Mouse (Mus musculus) left cerebral cortex, postnatal 4 days (tissue): ENCODE measurements around the gene M6pr. TPM values are rescaled to one million over a fixed set of nuclear protein-coding genes. Genes with fewer than 3 reads are reported as not detected.

ENCODE experiments used
- DNase-seq: peaks from one replicate; pipeline ENCODE4 v3.0.0-alpha.2; 2022
- intact Hi-C: fragments of 180-260 bp; cut with DNase I; formaldehyde crosslinking; loops from one replicate; pipeline ENCODE4 v1.15.1; 2025
- total RNA-seq, 2 experiments: library from RNA; stranded (reverse); gene quantifications; 2 replicates each; pipeline ENCODE4 v1.2.3; 2021

Gene M6pr
- total RNA-seq, 2 experiments from 2014 or later, result 35.2 to 38.2 TPM

DNA sequence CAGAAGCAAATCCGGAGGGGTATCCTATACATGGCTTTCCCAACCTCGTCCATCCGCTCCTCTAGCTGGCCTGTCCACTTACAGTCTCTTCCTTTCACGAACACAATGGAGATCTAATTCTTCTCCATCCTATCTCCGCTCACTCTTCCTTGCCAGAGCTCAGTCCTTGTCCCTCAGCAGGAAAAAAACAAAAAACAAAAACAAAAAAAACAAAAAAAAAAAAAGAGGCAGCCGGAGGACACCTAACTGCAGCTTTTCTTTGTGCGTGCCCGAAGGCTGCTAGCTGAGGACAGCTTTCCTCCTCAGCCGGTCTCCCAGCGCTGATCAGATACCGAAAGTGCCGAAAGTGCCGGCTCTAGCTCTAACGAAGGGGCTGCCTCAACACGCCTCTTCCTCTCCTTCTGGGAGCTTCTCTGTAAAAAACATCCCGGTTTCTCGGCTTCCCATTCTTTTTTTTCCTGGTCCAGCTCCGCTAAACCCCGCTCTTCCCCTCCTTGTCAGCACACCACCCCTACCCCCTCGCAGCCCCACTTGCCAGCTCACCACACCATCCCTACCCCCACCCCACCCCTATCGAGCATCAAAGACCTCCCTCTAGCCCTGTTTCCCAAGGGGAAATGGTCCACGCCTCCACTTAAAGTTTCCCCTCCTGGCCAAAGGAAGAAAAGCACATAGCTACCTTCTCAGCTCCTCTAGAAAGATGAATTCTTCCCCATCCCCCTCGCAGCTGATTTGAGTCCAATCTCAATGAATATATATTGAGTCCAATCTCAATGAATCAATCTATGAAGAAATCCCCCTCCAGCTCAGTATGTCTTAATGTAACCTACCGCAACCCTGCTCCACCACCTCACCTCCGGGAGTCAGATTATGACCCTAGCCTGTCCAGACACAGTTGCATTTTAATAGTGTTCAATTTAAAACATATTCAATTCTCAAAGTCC is 11.0 kb upstream of the M6pr start:
- DNase-seq, result peak; percentile 38
- intact Hi-C loops, result no loop called here

- DNase-seq, result no peak
- intact Hi-C loops, result no loop called here
These were observed 10.3 kb upstream of the M6pr start for GRCm38 (mm10) chr6:122298223-122298609.

GRCm38 (mm10) chr6:122299621-122300133 is 8.8 kb upstream of the M6pr start:
- intact Hi-C loops, result loop anchor here (10.0 kb wide), 1 partner anchor 735 kb away; no protein-coding TSS in a partner anchor
- DNase-seq, result no peak

DNA sequence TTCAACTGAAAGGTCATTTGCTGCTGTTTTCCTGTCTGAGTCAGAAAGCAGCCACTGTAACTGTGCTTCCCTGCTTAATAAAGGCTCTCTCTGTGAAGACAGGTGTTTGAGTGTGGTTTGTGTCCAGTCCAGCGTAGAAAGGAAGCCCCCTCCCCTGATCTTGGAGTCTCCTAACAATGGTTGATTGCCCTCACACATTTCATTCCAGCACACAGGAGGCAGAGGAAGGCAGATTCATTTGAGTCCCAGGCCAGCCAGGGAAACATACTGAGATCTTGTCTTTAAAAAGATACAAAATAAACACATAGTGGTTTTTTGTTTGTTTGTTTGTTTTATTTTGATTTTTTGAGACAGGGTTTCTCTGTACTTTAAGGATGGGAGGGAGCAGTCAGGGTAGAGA is 6.4 kb upstream of the M6pr start:
- intact Hi-C loops, result loop anchor here (10.0 kb wide), 1 partner anchor 737 kb away; no protein-coding TSS in a partner anchor
- no peak for DNase-seq

- no peak for DNase-seq
- intact Hi-C loops, result loop anchor here (10.0 kb wide), 1 partner anchor 738 kb away; no protein-coding TSS in a partner anchor
These were observed 5.9 kb upstream of the M6pr start for GRCm38 (mm10) chr6:122302661-122303060.

DNA sequence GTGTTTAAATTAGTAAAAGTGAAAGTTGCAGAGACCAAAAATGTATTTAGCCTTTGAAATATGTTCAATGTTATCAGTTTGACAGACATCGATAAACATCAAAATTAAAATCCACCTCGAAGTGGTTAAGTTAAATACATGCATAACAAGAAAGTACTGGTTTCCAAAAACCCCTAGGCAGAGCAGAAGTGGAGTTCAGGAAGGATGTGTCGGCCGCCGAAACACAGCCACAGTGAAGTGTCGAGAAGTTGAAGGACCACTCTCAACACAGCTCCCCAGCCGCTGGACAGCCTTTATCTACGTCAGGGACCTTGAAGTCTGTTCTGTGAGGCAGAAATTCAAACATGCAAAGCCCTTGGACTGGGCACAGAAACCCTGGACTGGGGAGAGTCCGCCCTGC is 5.0 kb upstream of the M6pr start:
- no peak for DNase-seq
- intact Hi-C loops, result loop anchor here (10.0 kb wide), 1 partner anchor 739 kb away; no protein-coding TSS in a partner anchor

- intact Hi-C loops, result loop anchor here (2.0 to 10.0 kb wide), 2 partner anchors 46 to 740 kb away; no protein-coding TSS in a partner anchor
- DNase-seq, result peak; percentile 85
These were observed 4.2 kb upstream of the M6pr start for GRCm38 (mm10) chr6:122304355-122304754.

GRCm38 (mm10) chr6:122304790-122305555 is 3.5 kb upstream of the M6pr start:
- intact Hi-C loops, result loop anchor here (2.0 to 10.0 kb wide), 2 partner anchors 46 to 740 kb away; no protein-coding TSS in a partner anchor
- no peak for DNase-seq

DNA sequence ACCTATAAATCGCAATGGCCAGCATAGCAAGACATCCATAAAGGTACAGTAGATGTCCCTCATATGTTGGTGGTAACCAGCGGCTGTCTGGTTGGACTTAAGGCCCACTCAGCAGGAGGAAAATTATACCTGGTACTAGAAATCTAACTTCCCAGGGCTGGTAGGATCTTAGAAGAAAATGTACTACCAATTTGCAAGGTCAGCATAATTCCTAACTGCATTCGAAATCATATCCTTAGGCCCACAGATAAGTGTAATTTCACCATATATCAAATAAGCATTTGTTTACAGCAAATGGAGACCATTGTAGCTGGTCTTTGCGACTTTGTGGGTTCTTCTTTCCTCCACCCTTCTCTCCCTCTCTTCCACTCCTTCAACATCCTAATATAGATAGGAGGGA is 1.8 kb upstream of the M6pr start:
- intact Hi-C loops, result loop anchor here (10.0 kb wide), 1 partner anchor 742 kb away; no protein-coding TSS in a partner anchor

GRCm38 (mm10) chr6:122308136-122308504 is 400 bp upstream of the M6pr start:
- intact Hi-C loops, result loop anchor here (10.0 kb wide), 1 partner anchor 743 kb away; no protein-coding TSS in a partner anchor
- DNase-seq, result no peak

More for the DNA sequence above, 1.8 kb upstream of the M6pr start:
- DNase-seq, result no peak

DNA sequence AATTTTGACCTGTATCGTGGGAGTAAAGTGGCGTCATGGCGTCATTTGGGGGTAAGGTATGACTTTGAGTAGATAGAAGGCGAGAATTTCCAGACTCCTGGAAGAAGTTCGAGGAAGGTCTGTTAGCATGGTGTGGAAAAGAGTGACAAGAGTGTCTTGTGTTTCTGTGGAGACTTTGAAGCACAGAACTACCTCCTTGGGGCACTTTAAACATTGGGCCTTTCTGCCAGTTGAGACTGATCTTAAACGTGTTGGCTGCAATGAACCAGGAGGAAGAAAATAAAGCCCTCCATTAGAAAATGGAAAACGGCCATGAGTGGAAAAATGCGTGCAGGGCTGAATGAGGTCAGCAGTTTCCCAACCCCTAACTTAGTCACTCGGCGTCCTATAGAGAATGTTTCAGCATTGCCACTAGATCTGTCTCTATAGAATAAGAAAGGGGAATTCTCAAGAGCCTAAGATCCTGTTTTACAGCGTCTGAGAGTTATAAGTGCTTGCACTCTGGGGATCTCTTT is 983 bp downstream of the M6pr start:
- intact Hi-C loops, result loop anchor here (10.0 kb wide), 1 partner anchor 745 kb away; no protein-coding TSS in a partner anchor
- no peak for DNase-seq

GRCm38 (mm10) chr6:122310187-122310820 is 1.8 kb downstream of the M6pr start:
- intact Hi-C loops, result no loop called here
- DNase-seq, result no peak

DNA sequence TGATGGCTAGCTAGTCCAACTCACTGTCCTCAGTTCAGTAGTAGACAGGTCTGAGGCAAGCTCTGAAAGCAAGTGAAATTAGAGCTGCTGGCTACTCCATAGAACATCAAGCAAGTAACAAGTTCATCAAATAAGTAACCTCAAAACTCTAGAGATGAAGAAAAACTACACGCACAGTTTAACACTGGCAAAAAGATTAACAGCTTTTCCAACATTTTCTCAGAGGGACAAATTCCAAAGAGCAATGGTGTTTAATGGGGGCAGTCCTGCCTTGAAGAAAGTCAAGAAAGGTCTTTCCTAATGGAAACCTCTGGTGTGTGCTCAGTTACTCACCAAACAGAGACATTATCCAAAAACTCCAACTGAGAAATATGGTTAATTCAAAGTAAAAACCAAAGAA is 10.2 kb downstream of the M6pr start:
- no peak for DNase-seq
- intact Hi-C loops, result no loop called here

- intact Hi-C loops, result no loop called here
- DNase-seq, result no peak
These were observed 16.9 kb downstream of the M6pr start for GRCm38 (mm10) chr6:122325361-122325975.

- intact Hi-C loops, result no loop called here
- DNase-seq, result no peak
These were observed 24.6 kb downstream of the M6pr start for GRCm38 (mm10) chr6:122333081-122333612.

GRCm38 (mm10) chr6:122334786-122335340 is 26.3 kb downstream of the M6pr start:
- DNase-seq, result no peak
- intact Hi-C loops, result loop anchor here (5.0 kb wide), 1 partner anchor 57 kb away; no protein-coding TSS in a partner anchor

- intact Hi-C loops, result loop anchor here (5.0 kb wide), 1 partner anchor 55 kb away; no protein-coding TSS in a partner anchor
These were observed 29.0 kb downstream of the M6pr start for GRCm38 (mm10) chr6:122337546-122337945.

GRCm38 (mm10) chr6:122339047-122339647 is 30.6 kb downstream of the M6pr start:
- intact Hi-C loops, result loop anchor here (5.0 kb wide), 1 partner anchor 53 kb away; no protein-coding TSS in a partner anchor
- peak; percentile 58 for DNase-seq

More at GRCm38 (mm10) chr6:122337546-122337945, 29.0 kb downstream of the M6pr start:
- DNase-seq, result peak; percentile 15
